Mouse (Mus musculus) liver, adult (tissue): ENCODE results near the gene Sprr2i.

Experiments used
- GATA4 ChIP-seq: IDR thresholded peaks from 2 replicates; pipeline ENCODE4 v1.6.1; 2014; ENCODE audit warnings: mild to moderate bottlenecking, low read length; ENCODE audit not compliant: insufficient replicate concordance

Gene Sprr2i

GRCm38 (mm10) chr3:92407691-92408090 is at the start of gene Sprr2i:
Gene Sprr2i, plus strand, starts transcription at chr3:92407991.
- TF ChIP-seq GATA4, result no peak

GRCm38 (mm10) chr3:92361619-92362018 is 46.2 kb upstream of the Sprr2i start:
- no peak for TF ChIP-seq GATA4

GRCm38 (mm10) chr3:92364887-92365286 is 42.9 kb upstream of the Sprr2i start, which contains the start of gene Sprr2f:
Gene Sprr2f, plus strand, starts transcription at chr3:92365187.
- no peak for TF ChIP-seq GATA4

- TF ChIP-seq GATA4, result no peak
Measured at GRCm38 (mm10) chr3:92373613-92374012, 34.2 kb upstream of the Sprr2i start.

GRCm38 (mm10) chr3:92385385-92385784 is 22.4 kb upstream of the Sprr2i start, which contains the start of gene Sprr2h:
Gene Sprr2h, plus strand, starts transcription at chr3:92385685.
- TF ChIP-seq GATA4, result no peak

- no peak for TF ChIP-seq GATA4
Measured at GRCm38 (mm10) chr3:92394301-92394700, 13.5 kb upstream of the Sprr2i start.

GRCm38 (mm10) chr3:92417782-92418181 is 10.0 kb downstream of the Sprr2i start, which contains the start of gene Sprr2j-ps:
Gene Sprr2j-ps, plus strand, starts transcription at chr3:92418082.
- no peak for TF ChIP-seq GATA4

- no peak for TF ChIP-seq GATA4
Measured at GRCm38 (mm10) chr3:92429323-92429722, 21.5 kb downstream of the Sprr2i start, which contains the start of gene Gm9774. Gene Gm9774, minus strand, starts transcription at chr3:92429423.

GRCm38 (mm10) chr3:92432282-92432681 is 24.5 kb downstream of the Sprr2i start, which contains the start of gene Sprr2k:
Gene Sprr2k, plus strand, starts transcription at chr3:92432582.
- no peak for TF ChIP-seq GATA4

GRCm38 (mm10) chr3:92438689-92439088 is 30.9 kb downstream of the Sprr2i start, which contains the start of gene Sprr1b:
Gene Sprr1b, minus strand, starts transcription at chr3:92438789.
- no peak for TF ChIP-seq GATA4

GRCm38 (mm10) chr3:92440177-92440576 is 32.4 kb downstream of the Sprr2i start:
- no peak for TF ChIP-seq GATA4

- TF ChIP-seq GATA4, result no peak
Measured at GRCm38 (mm10) chr3:92455151-92455550, 47.4 kb downstream of the Sprr2i start.

- TF ChIP-seq GATA4, result no peak
Measured at GRCm38 (mm10) chr3:92458620-92459019, 50.8 kb downstream of the Sprr2i start, which contains the start of gene Sprr3. Gene Sprr3, minus strand, starts transcription at chr3:92458720.
